Mouse (Mus musculus) layer of hippocampus, adult 2 months (tissue): ENCODE results near the gene Sall4. TPM values are rescaled to one million over a fixed set of nuclear protein-coding genes. Genes with fewer than 3 reads are reported as not detected.

Experiments
- DNase-seq, 2 experiments: peaks; one replicate each; pipeline ENCODE4 v3.0.0; 2022; ENCODE audit warnings: low spot score in 2 of 2
- H3K27ac ChIP-seq: fragments of 200-600 bp; 2 replicates; pipeline ENCODE4 v1.8.1; 2022
- H3K4me3 ChIP-seq: fragments of 200-600 bp; 2 replicates; pipeline ENCODE4 v1.8.1; 2022; ENCODE audit warnings: mild to moderate bottlenecking
- CTCF ChIP-seq: fragments of 200-600 bp; conservative IDR thresholded peaks from 2 replicates; pipeline ENCODE4 v1.8.1; 2022; ENCODE audit warnings: antibody characterized with exemption, mild to moderate bottlenecking, moderate library complexity
- total RNA-seq, 2 experiments: library from RNA; stranded (reverse); gene quantifications; 2 replicates each; pipeline ENCODE4 v1.2.3; 2021

Gene Sall4
- total RNA-seq, 2 experiments from 2014 or later: 0.34 to 0.61 TPM

DNA sequence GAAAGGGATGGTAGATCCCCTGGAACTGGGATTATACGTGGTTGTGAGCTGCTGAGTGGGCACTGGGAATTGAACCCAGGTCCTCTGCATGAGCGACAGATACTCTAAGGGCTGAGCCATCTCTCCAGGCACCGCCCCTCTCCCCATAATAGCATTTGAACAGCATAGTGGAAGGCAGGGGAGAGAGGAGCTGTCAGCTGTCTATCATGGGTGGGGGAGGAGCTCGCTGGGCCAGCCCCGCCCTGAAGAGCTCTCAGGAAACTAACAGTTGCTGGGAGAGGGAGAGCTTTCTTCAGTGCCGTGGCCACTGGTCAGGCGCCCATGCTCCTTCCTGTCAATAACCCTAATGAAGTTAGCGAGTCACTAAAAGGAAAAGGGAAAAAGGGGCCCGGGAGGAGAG, 60.0 kb downstream of the Sall4 start:
- Histone ChIP-seq H3K4me3 (no peak overlapping the region), H3K27ac (no peak overlapping the region)
- no peak for DNase-seq
- TF ChIP-seq CTCF: no peak

DNA sequence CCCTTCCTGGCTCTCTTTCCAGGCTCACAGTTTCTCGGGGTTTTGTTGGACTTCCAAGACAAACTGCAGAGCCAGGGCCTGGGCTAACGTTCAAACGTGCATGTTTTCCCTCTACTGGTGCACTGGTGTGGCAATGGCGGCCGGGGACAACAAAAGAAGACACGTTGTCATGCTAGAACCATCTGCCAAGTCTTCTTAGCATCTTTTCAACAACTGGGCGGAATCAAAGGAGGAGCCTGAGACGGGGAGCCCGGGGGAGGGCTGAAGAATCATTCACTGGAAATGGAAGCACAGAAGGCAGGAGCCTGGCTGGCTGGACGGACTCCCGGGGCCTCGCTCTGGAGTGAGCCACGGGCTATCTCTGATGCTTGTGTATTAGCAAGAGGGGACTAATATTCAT, 65.5 kb downstream of the Sall4 start:
- Histone ChIP-seq H3K27ac (0 out of 2 replicates have a peak overlapping the region, but pooled peaks have one; percentile 23), H3K4me3 (no peak overlapping the region)
- peak; percentile 56 to 65 for DNase-seq
- TF ChIP-seq CTCF: no peak

Other genes starting within 250 kb of the Sall4 start
- gene Nfatc2, start 166.3 kb downstream of the Sall4 start, total RNA-seq: 10 to 100 TPM; 19.7 to 20.1 TPM
- gene Atp9a, start 25.5 kb downstream of the Sall4 start, total RNA-seq: 100 to 1,000 TPM; 339 to 358 TPM
- gene Zfp64, start 187.6 kb upstream of the Sall4 start, total RNA-seq: 10 to 100 TPM; 17.0 to 17.6 TPM